Mouse (Mus musculus) lung, embryonic 15.5 days (tissue): ENCODE data around the gene Zfp105. TPM values are rescaled to one million over a fixed set of nuclear protein-coding genes. Genes with fewer than 3 reads are reported as not detected.

Source experiments
- ATAC-seq: fragments of 200-750 bp; cut with Nextera tagmentation; 2 replicates; pipeline ENCODE4 v1.8.0; 2017; ENCODE audit warnings: moderate number of reproducible peaks, borderline replicate concordance; ENCODE audit not compliant: low FRiP score, low TSS enrichment; ENCODE audit errors: extremely low read depth
- H3K27ac ChIP-seq: fragments of 300-500 bp; sonication (generic); 2 replicates; pipeline ENCODE4 v1.5.1; 2015; ENCODE audit warnings: moderate library complexity, mild to moderate bottlenecking, inconsistent platforms
- H3K27me3 ChIP-seq: fragments of 300-500 bp; sonication (generic); 2 replicates; pipeline ENCODE4 v1.6.1; 2015; ENCODE audit warnings: inconsistent platforms
- H3K36me3 ChIP-seq: fragments of 300-500 bp; sonication (generic); 2 replicates; pipeline ENCODE4 v1.6.1; 2015; ENCODE audit warnings: inconsistent platforms
- H3K4me1 ChIP-seq: fragments of 300-500 bp; sonication (generic); 2 replicates; pipeline ENCODE4 v1.6.1; 2015; ENCODE audit warnings: inconsistent platforms
- H3K4me2 ChIP-seq: fragments of 300-500 bp; sonication (generic); 2 replicates; pipeline ENCODE4 v1.6.1; 2015; ENCODE audit warnings: inconsistent platforms, mild to moderate bottlenecking, moderate library complexity
- H3K4me3 ChIP-seq: fragments of 300-500 bp; sonication (generic); 2 replicates; pipeline ENCODE4 v1.5.1; 2015; ENCODE audit warnings: mild to moderate bottlenecking, inconsistent platforms
- H3K9ac ChIP-seq: fragments of 300-500 bp; sonication (generic); 2 replicates; pipeline ENCODE4 v1.6.1; 2015; ENCODE audit warnings: inconsistent platforms
- H3K9me3 ChIP-seq: fragments of 300-500 bp; sonication (generic); 2 replicates; pipeline ENCODE4 v1.6.1; 2016; ENCODE audit warnings: inconsistent platforms
- WGBS: fragments of 180-500 bp; shearing (Covaris S2); methylation state at CpG from one replicate; pipeline ENCODE4 v1.1.7; 2015; 5-methylcytosine and 5-hydroxymethylcytosine counted together
- polyA plus RNA-seq: library from polyadenylated mRNA; unstranded; fragments of >200 nt; fragmentation: Nextera tagmentation; extraction: Ambion mirVana; gene quantifications from 2 replicates; pipeline ENCODE4 v1.2.1, GENCODE M21; 2015

Zfp105 gene
- 21.3 and 23.0 TPM in 2 replicates for polyA plus RNA-seq

DNA sequence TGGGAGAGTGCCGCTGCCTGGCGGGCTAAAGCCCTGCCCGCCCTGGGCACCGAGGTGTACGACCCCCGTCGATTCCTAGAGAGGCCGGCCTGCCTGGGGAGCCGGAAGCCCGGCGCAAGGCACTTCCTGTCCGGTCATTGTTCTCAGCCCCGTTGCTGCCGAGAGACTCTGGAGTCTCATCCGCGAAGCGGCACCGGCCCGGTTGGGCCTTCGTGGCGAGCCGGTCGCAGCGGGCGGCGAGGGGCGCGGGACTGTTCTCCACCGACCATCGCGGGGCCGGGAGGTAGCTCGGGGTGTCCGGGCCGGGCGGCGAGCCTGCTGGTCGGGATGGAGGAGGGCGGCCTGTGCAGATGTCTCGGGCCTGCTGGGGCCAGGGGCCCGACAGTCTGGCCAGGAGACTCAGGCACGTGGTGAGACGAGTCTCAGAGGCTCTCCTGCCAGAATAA lies at the start of gene Zfp105:
Gene Zfp105, plus strand, starts transcription at position 137 of the 446 bp plus-strand sequence.
- 0 out of 2 replicates have a peak, but pooled peaks cover 4% of the 10 kb centered on the region for H3K27me3 ChIP-seq
- peak within 1 kb of the TSS; percentile 65 for H3K4me2 ChIP-seq
- H3K4me3 ChIP-seq, result peak within 1 kb of the TSS; percentile 94
- peaks cover 5% of the 10 kb centered on the region for H3K4me1 ChIP-seq
- no peaks in the 10 kb centered on the region for H3K9me3 ChIP-seq
- under 1% methylated on average over 43 of the region's 43 CpGs for WGBS
- peaks cover 33% of the 10 kb centered on the region for H3K36me3 ChIP-seq
- peak; percentile 97 for ATAC-seq
- peak within 1 kb of the TSS; percentile 79 for H3K27ac ChIP-seq
- H3K9ac ChIP-seq, result peak within 1 kb of the TSS; percentile 94

- no peaks in the 10 kb centered on the region for H3K36me3 ChIP-seq
- no peak overlapping the region for H3K4me2 ChIP-seq
- no peaks in the 10 kb centered on the region for H3K9me3 ChIP-seq
- H3K4me3 ChIP-seq, result no peak overlapping the region
- H3K27ac ChIP-seq, result no peak overlapping the region
- H3K4me1 ChIP-seq, result no peaks in the 10 kb centered on the region
- H3K9ac ChIP-seq, result no peak overlapping the region
- ATAC-seq, result no peak
- no peaks in the 10 kb centered on the region for H3K27me3 ChIP-seq
- 43% methylated on average over 1 of the region's 1 CpGs for WGBS
Measured at GRCm38 (mm10) chr9:122874653-122875052, 48.2 kb upstream of the Zfp105 start.

DNA sequence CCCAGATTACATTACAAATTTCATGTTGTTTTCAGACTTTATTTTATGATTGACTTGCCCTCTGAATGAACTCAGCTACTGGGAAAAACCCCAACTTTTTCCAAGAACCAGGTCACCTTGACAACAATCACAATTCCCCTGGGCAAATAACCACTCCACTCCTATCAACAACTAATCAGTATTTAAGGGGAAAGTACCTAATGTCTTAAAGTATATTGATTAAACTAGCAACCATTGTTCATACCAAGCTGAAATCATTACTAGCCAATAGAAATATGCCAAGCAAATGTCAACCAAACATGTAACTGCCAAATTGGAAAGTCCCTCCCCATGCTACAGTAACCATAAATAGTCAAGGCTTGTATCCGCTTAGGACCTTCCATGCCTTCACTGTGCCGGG lies 47.7 kb upstream of the Zfp105 start:
- ATAC-seq, result no peak

DNA sequence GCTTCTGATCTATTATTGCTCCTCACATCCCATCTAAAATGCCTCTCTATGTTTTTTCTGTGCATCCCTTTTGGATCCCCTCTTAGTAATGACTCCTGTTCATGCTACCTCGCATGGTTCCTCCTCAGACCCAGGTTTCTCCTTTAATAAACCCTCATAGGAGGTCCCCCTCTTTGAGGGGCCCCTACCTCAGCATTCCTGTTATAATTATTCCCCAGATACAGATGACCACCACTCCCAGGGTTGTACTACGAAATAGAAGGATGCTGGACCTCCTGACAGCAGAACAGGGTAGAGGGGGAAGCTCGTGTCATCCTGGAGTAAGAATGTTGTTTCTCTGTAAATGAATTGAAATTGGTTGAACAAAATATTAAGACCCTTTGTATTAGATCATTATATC lies 37.5 kb upstream of the Zfp105 start, which contains the start of gene Zkscan7:
Gene Zkscan7, plus strand, starts transcription at position 301 of the 400 bp plus-strand sequence.
- WGBS, result 80% methylated on average over 3 of the region's 3 CpGs
- H3K4me3 ChIP-seq, result peak within 1 kb of the TSS; percentile 69
- no peaks in the 10 kb centered on the region for H3K4me1 ChIP-seq
- no peaks in the 10 kb centered on the region for H3K36me3 ChIP-seq
- no peak within 1 kb of the TSS for H3K9ac ChIP-seq
- no peak within 1 kb of the TSS for H3K27ac ChIP-seq
- peak within 1 kb of the TSS; percentile 82 for H3K4me2 ChIP-seq
- H3K27me3 ChIP-seq, result no peaks in the 10 kb centered on the region
- H3K9me3 ChIP-seq, result no peaks in the 10 kb centered on the region
- no peak for ATAC-seq

More for the DNA sequence above, 47.7 kb upstream of the Zfp105 start:
- Histone ChIP-seq H3K4me2 (no peak overlapping the region), H3K36me3 (no peaks in the 10 kb centered on the region), H3K9ac (no peak overlapping the region), H3K4me3 (no peak overlapping the region), H3K9me3 (no peaks in the 10 kb centered on the region), H3K4me1 (no peaks in the 10 kb centered on the region), H3K27ac (no peak overlapping the region), H3K27me3 (no peaks in the 10 kb centered on the region)
- 93% methylated on average over 2 of the region's 2 CpGs for WGBS

- H3K27ac ChIP-seq, result peak overlapping the region; percentile 4; the same call in 1 of the 2 replicates
- peak overlapping the region; percentile 69 for H3K4me3 ChIP-seq
- peak; percentile 76 for ATAC-seq
Measured at GRCm38 (mm10) chr9:122886372-122887179, 36.3 kb upstream of the Zfp105 start.

GRCm38 (mm10) chr9:122901047-122901446 lies 21.8 kb upstream of the Zfp105 start:
- H3K27ac ChIP-seq, result no peak overlapping the region
- no peaks in the 10 kb centered on the region for H3K27me3 ChIP-seq
- H3K4me2 ChIP-seq, result no peak overlapping the region
- no peak overlapping the region for H3K4me3 ChIP-seq
- H3K9ac ChIP-seq, result no peak overlapping the region
- 86% methylated on average over 2 of the region's 2 CpGs for WGBS
- H3K36me3 ChIP-seq, result peaks cover under 1% of the 10 kb centered on the region
- H3K4me1 ChIP-seq, result peaks cover 4% of the 10 kb centered on the region; the same call in 1 of the 2 replicates
- peaks cover under 1% of the 10 kb centered on the region; the same call in 1 of the 2 replicates for H3K9me3 ChIP-seq
- no peak for ATAC-seq

More at GRCm38 (mm10) chr9:122886372-122887179, 36.3 kb upstream of the Zfp105 start:
- WGBS, result 7% methylated on average over 54 of the region's 54 CpGs
- Histone ChIP-seq H3K9ac (peak overlapping the region; percentile 63), H3K4me2 (peak overlapping the region; percentile 82), H3K27me3 (no peaks in the 10 kb centered on the region), H3K36me3 (no peaks in the 10 kb centered on the region), H3K9me3 (no peaks in the 10 kb centered on the region), H3K4me1 (no peaks in the 10 kb centered on the region)

- H3K9me3 ChIP-seq, result no peaks in the 10 kb centered on the region; the same call in 1 of the 2 replicates
- ATAC-seq, result peak; percentile 91
- peak overlapping the region; percentile 61 for H3K4me3 ChIP-seq
- H3K36me3 ChIP-seq, result peaks cover 5% of the 10 kb centered on the region; the same call in 1 of the 2 replicates
- WGBS, result 13% methylated on average over 32 of the region's 32 CpGs
- peak overlapping the region; percentile 70 for H3K9ac ChIP-seq
- peaks cover 4% of the 10 kb centered on the region; the same call in 1 of the 2 replicates for H3K4me1 ChIP-seq
- no peak overlapping the region for H3K27ac ChIP-seq
- H3K4me2 ChIP-seq, result peak overlapping the region; percentile 83
- no peaks in the 10 kb centered on the region for H3K27me3 ChIP-seq
Measured at GRCm38 (mm10) chr9:122902717-122903535, 19.9 kb upstream of the Zfp105 start.

DNA sequence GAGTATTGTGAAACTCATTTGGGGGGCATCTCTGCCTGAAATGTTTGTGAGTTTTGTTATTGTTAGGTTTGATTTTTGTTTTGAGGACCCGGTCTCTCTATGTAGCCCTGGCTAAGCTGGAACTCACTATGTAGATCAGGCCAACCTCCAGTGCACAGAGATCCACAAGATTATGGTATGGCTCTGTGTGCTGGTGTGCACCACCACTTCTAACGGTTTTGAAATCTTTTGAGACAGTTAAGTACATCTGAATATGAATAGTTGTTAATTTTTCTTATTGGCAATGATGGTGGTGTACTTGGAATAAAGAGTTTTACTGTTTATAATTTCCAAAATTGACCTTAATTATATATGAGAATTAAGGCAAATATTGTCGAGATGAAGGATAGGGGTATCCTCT lies 436 bp upstream of the Zfp105 start:
- Histone ChIP-seq H3K9ac (no peak overlapping the region), H3K9me3 (no peaks in the 10 kb centered on the region), H3K4me1 (peaks cover 5% of the 10 kb centered on the region), H3K27me3 (0 out of 2 replicates have a peak, but pooled peaks cover 4% of the 10 kb centered on the region), H3K36me3 (peaks cover 28% of the 10 kb centered on the region), H3K4me3 (peak overlapping the region; percentile 94), H3K27ac (no peak overlapping the region), H3K4me2 (peak overlapping the region; percentile 65)
- WGBS, result 25% methylated on average over 3 of the region's 3 CpGs
- no peak for ATAC-seq

- Histone ChIP-seq H3K4me2 (no peak overlapping the region), H3K27me3 (no peaks in the 10 kb centered on the region), H3K27ac (no peak overlapping the region), H3K9ac (no peak overlapping the region), H3K36me3 (peaks cover 77% of the 10 kb centered on the region), H3K4me3 (no peak overlapping the region), H3K9me3 (no peaks in the 10 kb centered on the region), H3K4me1 (peaks cover under 1% of the 10 kb centered on the region)
- ATAC-seq, result no peak
- WGBS, result 93% methylated on average over 3 of the region's 3 CpGs
Measured at GRCm38 (mm10) chr9:122928915-122929314, 6.0 kb downstream of the Zfp105 start.

DNA sequence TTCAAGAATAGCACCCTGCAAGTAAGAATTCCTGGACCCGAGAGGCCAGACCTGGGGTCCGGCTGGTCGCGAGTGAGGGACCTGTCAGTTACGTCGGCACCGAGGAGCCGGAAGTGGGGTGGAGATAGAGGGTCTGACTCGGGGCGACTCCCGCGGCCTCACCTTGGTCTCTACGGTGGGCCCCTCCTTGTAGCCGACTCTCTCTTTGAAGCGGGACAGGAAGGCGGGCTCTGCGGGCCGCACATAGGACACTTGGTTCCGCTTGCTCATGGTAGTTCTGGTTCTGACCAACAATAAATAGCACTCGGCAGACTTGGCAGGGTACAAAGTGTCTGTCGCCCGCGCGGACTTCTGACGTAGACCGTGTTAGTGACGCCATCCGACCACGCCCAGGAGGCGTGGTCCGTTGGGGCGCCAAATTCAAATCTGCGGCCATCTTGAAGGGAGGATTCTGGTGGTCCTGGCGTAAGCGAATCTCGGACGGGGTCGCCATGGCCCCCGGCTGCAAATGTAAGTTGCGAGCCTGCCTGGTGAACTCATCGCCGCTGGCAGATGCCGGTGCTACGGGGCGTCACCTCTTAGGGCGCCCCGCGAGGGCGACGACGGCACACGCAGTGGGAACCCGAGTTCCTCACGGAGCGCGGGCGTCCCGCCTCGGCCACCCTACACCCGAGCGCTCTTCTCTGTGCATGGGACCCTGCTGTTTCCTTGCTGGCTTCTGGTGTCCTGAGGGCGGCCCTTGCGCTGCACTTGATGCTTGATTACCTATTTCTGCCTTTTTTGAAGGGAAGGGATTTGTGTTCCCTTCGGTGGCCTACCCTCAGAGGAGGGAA lies 28.0 kb downstream of the Zfp105 start, which contains the start of the genes 1110059G10Rik and Kif15:
Gene 1110059G10Rik, minus strand, starts transcription at position 358 of the 833 bp plus-strand sequence.
Gene Kif15, plus strand, starts transcription at position 404 of the 833 bp plus-strand sequence.
- under 1% methylated on average over 64 of the region's 64 CpGs for WGBS
- H3K4me1 ChIP-seq, result peaks cover 22% of the 10 kb centered on the region
- ATAC-seq, result peak; percentile 94

More for the DNA sequence above, 28.0 kb downstream of the Zfp105 start, which contains the start of the genes 1110059G10Rik and Kif15:
- peak within 1 kb of the TSS; percentile 55 for H3K4me3 ChIP-seq
- H3K9ac ChIP-seq, result peak within 1 kb of the TSS; percentile 58
- peak within 1 kb of the TSS; percentile 58 for H3K27ac ChIP-seq
- H3K36me3 ChIP-seq, result peaks cover 12% of the 10 kb centered on the region; the same call in 1 of the 2 replicates
- no peaks in the 10 kb centered on the region for H3K9me3 ChIP-seq
- H3K27me3 ChIP-seq, result no peaks in the 10 kb centered on the region
- peak within 1 kb of the TSS; percentile 72 for H3K4me2 ChIP-seq
